Mouse (Mus musculus) spleen, postnatal 36 days (tissue): ENCODE measurements around the gene Srm.

ENCODE experiments used
- DNase-seq, 2 experiments: peaks; one replicate each; pipeline ENCODE4 v3.0.0; 2022; ENCODE audit warnings: low spot score in 2 of 2, mixed read lengths in 1 of 2

Srm gene

DNA sequence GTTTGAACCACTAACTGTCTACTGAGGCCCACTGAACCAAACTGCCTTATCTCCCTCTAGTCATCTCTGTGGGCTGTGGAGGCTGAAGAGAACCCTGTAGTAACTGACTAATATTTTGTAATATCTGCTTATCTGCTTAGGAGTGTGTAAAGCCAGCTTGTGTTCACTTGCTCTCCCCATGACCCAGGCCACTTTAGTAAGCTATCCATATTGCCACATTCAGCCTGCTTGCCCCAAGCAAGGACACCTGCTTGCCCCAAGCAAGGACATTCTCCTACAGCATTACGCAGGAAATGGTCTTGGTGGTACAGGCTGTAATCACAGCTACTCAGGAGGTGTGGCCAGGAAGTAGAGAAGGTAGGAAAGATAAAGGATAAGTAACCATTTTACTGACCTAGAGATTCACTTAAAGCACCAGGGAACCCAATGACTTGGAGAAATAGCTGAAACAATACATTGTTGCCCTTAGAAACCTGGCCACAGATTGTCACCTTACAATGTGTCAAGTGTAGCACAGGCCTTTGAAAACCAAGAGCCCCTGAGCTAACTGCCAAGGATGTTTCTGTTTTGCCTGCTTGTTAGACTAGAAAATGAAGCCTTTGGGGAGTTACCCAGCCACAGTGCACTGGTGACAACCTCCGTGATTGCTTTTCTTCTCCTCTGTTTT, 42.2 kb downstream of the Srm start:
- no peak for DNase-seq

- DNase-seq: no peak
Measured at GRCm38 (mm10) chr4:148635309-148635708, 44.0 kb downstream of the Srm start.

DNA sequence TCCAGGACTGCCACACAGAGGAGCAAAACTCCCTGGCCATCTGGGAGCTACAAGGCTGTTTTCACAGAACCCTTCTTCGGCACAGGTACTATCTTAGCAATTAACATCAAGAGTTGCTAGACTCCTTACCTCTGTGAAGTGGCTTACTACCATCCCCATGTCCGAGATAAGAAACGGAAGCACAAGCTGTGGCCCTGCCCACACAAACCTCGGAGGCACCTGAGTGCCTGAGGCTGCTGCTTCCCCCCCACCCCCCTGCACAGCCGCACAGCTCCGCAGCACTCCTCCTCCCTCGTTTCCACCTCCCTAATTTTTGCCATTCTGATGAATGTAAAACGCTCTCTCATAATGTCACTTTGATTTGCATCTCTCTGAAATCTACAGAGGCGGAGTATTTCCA, 47.0 kb downstream of the Srm start:
- no peak for DNase-seq

DNA sequence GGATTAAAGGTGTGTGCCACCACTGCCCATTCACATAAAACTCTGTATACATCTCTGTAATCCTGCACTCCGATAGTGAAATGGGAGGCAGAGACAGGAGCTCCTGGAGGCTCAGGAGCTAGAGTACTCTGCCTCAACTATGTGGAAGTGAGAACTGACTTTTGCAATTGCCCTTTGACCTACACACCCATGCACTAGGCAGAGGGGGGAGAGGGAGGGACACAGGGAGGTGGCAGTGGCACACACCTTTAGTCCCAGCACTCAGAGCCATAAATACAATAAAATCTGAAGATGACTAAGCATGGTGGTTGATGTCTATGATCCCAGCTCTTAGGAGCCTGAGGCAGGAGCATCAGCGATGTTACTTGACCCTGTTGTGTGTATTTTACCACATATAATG, 48.2 kb downstream of the Srm start:
- DNase-seq: no peak

- no peak for DNase-seq
Measured at GRCm38 (mm10) chr4:148641121-148641520, 49.8 kb downstream of the Srm start.

DNA sequence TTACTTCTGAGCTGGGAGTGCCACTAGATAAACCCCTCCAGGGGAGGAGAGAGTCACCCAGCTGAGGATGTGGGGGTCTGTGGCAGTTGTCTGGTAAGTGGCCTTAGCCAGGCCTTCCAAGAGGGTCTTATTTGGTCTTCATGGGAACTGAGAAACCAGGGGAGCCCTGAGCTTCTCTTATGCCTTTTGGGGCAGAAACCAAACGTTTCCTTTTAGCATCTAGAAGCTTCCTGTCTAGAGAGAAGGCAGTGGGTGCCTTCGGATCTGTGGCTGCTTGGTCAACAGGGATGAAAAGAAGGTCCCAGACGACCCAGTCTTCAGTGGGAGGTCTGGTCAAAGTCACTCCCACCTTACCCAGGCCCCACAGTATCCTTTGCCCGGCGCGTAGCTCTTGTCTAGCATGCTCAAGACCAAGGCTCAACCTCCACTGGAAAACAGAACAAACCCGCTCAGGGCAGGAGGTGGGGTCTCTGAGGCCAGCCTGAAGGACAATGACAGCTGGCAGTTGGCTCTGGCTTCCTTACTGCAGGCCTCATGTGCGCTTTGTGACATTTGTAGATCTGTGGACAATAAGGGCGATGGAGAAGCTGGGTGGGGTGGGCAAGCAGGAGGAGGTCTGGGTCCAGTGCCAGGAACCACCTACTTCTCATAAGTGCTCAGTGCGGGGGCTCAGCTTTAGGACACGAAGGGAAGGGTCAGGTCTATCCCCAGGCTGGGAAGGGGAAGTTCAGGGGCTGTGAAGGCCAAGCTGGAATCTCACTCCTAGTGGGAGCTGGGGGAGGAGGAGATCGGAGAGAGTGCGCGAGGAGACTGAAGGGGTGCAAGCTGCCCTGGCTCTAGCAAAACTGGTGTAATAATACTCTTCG, 52.2 kb downstream of the Srm start, which contains the start of gene Gm572:
TSS of gene Gm572 (plus strand) at position 27 of the 866 bp plus-strand sequence.
- no peak for DNase-seq

DNA sequence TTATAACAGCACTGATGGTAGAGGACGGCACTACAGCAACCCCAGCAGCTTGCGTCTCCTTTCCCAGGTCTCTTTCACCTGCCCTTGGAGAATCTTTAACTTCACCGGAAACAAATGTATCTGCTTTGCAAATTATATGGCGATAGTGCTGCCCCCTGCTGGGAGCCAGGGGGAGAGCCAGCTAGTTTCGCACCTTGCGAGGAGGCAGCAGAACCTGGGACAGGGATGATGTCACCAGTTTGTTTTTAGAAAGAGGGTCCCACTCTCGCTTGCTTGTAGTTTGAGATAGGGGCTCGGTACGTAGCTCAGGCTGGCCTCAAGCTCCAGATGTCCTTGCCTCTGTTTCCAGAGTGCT, 52.8 kb downstream of the Srm start:
- peak; percentile 36 to 54 for DNase-seq
